Mouse (Mus musculus) CH12.LX (cell line): ENCODE measurements around the gene Ecel1. TPM values are rescaled to one million over a fixed set of nuclear protein-coding genes. Genes with fewer than 3 reads are reported as not detected.

Experiments used
- DNase-seq: peaks from one replicate; pipeline ENCODE4 v3.0.0-alpha.2; 2013; ENCODE audit errors: extremely low read depth
- H3K27ac ChIP-seq: 2 replicates; pipeline ENCODE4 v1.5.1; 2012; ENCODE audit warnings: low read depth, mild to moderate bottlenecking, control low read depth, moderate library complexity; ENCODE audit not compliant: insufficient read depth
- H3K27me3 ChIP-seq: replicated peaks from 2 replicates; pipeline ENCODE3; 2012; ENCODE audit warnings: inconsistent platforms
- H3K36me3 ChIP-seq, 2 experiments: replicated peaks in 1 of 2; 2 replicates each; pipeline versions ENCODE3 to v1.6.1; 2012; ENCODE audit warnings: inconsistent platforms in 1 of 2, low read length in 1 of 2, mild to moderate bottlenecking in 1 of 2, mixed read lengths in 1 of 2, moderate library complexity in 1 of 2; ENCODE audit not compliant: control insufficient read depth in 1 of 2, insufficient read depth in 1 of 2
- H3K4me1 ChIP-seq, 2 experiments: 2 replicates each; pipeline ENCODE4 v1.6.1; 2012; ENCODE audit warnings: inconsistent platforms in 1 of 2, moderate library complexity in 1 of 2; ENCODE audit not compliant: insufficient read depth in 2 of 2, control insufficient read depth in 1 of 2
- H3K4me2 ChIP-seq: 2 replicates; pipeline ENCODE4 v1.6.1; 2012; ENCODE audit warnings: low read depth, mild to moderate bottlenecking, control low read depth; ENCODE audit not compliant: poor library complexity, insufficient read depth, severe bottlenecking
- H3K4me3 ChIP-seq, 3 experiments: fragments of 150-350 bp in 1 of 3; sonication (generic) in 1 of 3; replicated peaks in 1 of 3; 2 replicates each; pipeline versions ENCODE3 to v1.5.1; 2011 to 2012; ENCODE audit warnings: low read depth in 2 of 3, low read length in 2 of 3, mild to moderate bottlenecking in 2 of 3, moderate library complexity in 2 of 3, control low read depth in 1 of 3, improper control_type of control experiment in 1 of 3, inconsistent platforms in 1 of 3, mixed read lengths in 1 of 3; ENCODE audit not compliant: poor library complexity in 1 of 3
- H3K79me2 ChIP-seq: replicated peaks from 2 replicates; pipeline ENCODE4 v1.6.1; 2012; ENCODE audit warnings: mild to moderate bottlenecking, moderate library complexity; ENCODE audit not compliant: control insufficient read depth, poor library complexity, insufficient read depth, severe bottlenecking; ENCODE audit errors: extremely low read depth
- H3K9ac ChIP-seq: 2 replicates; pipeline ENCODE4 v1.6.1; 2012; ENCODE audit warnings: low read depth, mild to moderate bottlenecking, control low read depth, moderate library complexity; ENCODE audit not compliant: insufficient read depth
- H3K9me3 ChIP-seq: replicated peaks from 2 replicates; pipeline ENCODE3; 2012; ENCODE audit warnings: low read length, inconsistent platforms, mixed read lengths
- BHLHE40 ChIP-seq: IDR thresholded peaks from 2 replicates; pipeline ENCODE4 v1.6.1; 2011; ENCODE audit warnings: mild to moderate bottlenecking, low read depth, low read length, improper control_type of control experiment
- CHD1 ChIP-seq: IDR thresholded peaks from 2 replicates; pipeline ENCODE4 v1.6.1; 2012; ENCODE audit warnings: low read depth, low read length, improper control_type of control experiment, inconsistent platforms
- ELF1 ChIP-seq: IDR thresholded peaks from 2 replicates; pipeline ENCODE4 v1.6.1; 2014; ENCODE audit warnings: low read depth, mild to moderate bottlenecking, inconsistent platforms, low read length, improper control_type of control experiment
- EP300 ChIP-seq: IDR thresholded peaks from 2 replicates; pipeline ENCODE4 v1.6.1; 2011; ENCODE audit warnings: low read length, improper control_type of control experiment
- ETS1 ChIP-seq: conservative IDR thresholded peaks from 2 replicates; pipeline ENCODE4 v1.6.1; 2012; ENCODE audit warnings: low read depth, mild to moderate bottlenecking, inconsistent platforms, low read length, improper control_type of control experiment, moderate library complexity
- GABPA ChIP-seq: IDR thresholded peaks from 2 replicates; pipeline ENCODE4 v1.6.1; 2012; ENCODE audit warnings: low read depth, low read length, improper control_type of control experiment, inconsistent platforms; ENCODE audit not compliant: insufficient replicate concordance
- HCFC1 ChIP-seq: IDR thresholded peaks from 2 replicates; pipeline ENCODE4 v1.6.1; 2012; ENCODE audit warnings: low read depth, mild to moderate bottlenecking, inconsistent platforms, low read length, improper control_type of control experiment
- JUN ChIP-seq: IDR thresholded peaks from 2 replicates; pipeline ENCODE4 v1.6.1; 2011; ENCODE audit warnings: low read depth, mild to moderate bottlenecking, low read length, improper control_type of control experiment, moderate library complexity; ENCODE audit not compliant: insufficient read depth
- KAT2A ChIP-seq: IDR thresholded peaks from 2 replicates; pipeline ENCODE4 v1.6.1; 2012; ENCODE audit warnings: low read length, improper control_type of control experiment, inconsistent platforms; ENCODE audit not compliant: insufficient replicate concordance
- MAFK ChIP-seq: IDR thresholded peaks from 2 replicates; pipeline ENCODE4 v1.6.1; 2011; ENCODE audit warnings: low read length, improper control_type of control experiment; ENCODE audit not compliant: insufficient replicate concordance
- MAX ChIP-seq: IDR thresholded peaks from 2 replicates; pipeline ENCODE4 v1.6.1; 2011; ENCODE audit warnings: low read length, improper control_type of control experiment
- MAZ ChIP-seq: IDR thresholded peaks from 2 replicates; pipeline ENCODE4 v1.6.1; 2012; ENCODE audit warnings: low read depth, mild to moderate bottlenecking, inconsistent platforms, low read length, improper control_type of control experiment, moderate library complexity
- MYC ChIP-seq: IDR thresholded peaks from 2 replicates; pipeline ENCODE4 v1.6.1; 2011; ENCODE audit warnings: low read depth, mild to moderate bottlenecking, improper control_type of control experiment, low read length
- NELFE ChIP-seq: IDR thresholded peaks from 2 replicates; pipeline ENCODE4 v1.6.1; 2011; ENCODE audit warnings: low read depth, low read length, improper control_type of control experiment
- NRF1 ChIP-seq: IDR thresholded peaks from 2 replicates; pipeline ENCODE4 v1.6.1; 2014; ENCODE audit warnings: low read depth, mild to moderate bottlenecking, inconsistent platforms, low read length, improper control_type of control experiment, moderate library complexity
- PAX5 ChIP-seq: IDR thresholded peaks from 2 replicates; pipeline ENCODE4 v1.6.1; 2012; ENCODE audit warnings: low read length, inconsistent platforms, mixed read lengths
- POLR2AphosphoS2 ChIP-seq: IDR thresholded peaks from 2 replicates; pipeline ENCODE4 v1.6.1; 2011; ENCODE audit warnings: low read depth, low read length, improper control_type of control experiment
- RAD21 ChIP-seq: IDR thresholded peaks from 2 replicates; pipeline ENCODE4 v1.6.1; 2011; ENCODE audit warnings: low read depth, mild to moderate bottlenecking, low read length, improper control_type of control experiment, moderate library complexity
- SMC3 ChIP-seq: IDR thresholded peaks from 2 replicates; pipeline ENCODE4 v1.6.1; 2011; ENCODE audit warnings: low read depth, low read length, improper control_type of control experiment
- TBP ChIP-seq: conservative IDR thresholded peaks from 2 replicates; pipeline ENCODE4 v1.6.1; 2011; ENCODE audit warnings: low read depth, low read length, improper control_type of control experiment
- USF1 ChIP-seq: IDR thresholded peaks from 2 replicates; pipeline ENCODE4 v1.6.1; 2014; ENCODE audit warnings: low read depth, mild to moderate bottlenecking, inconsistent platforms, low read length, improper control_type of control experiment
- ZC3H11A ChIP-seq: IDR thresholded peaks from 2 replicates; pipeline ENCODE4 v1.6.1; 2012; ENCODE audit warnings: low read depth, mild to moderate bottlenecking, inconsistent platforms, low read length, improper control_type of control experiment
- ZMIZ1 ChIP-seq: IDR thresholded peaks from 2 replicates; pipeline ENCODE4 v1.6.1; 2012; ENCODE audit warnings: low read depth, mild to moderate bottlenecking, inconsistent platforms, low read length, improper control_type of control experiment
- dilution Hi-C: fragments of 300-500 bp; cut with MboI; formaldehyde crosslinking; loops from 2 replicates; pipeline ENCODE4 v1.14.3; 2020; ENCODE audit warnings: low sequenced_read_pairs; ENCODE audit not compliant: extremely low pct_unique_long_range_greater_than_20kb, extremely low pct_ligation_motif_present
- in situ Hi-C: fragments of 300-500 bp; cut with MboI; formaldehyde crosslinking; loops from 3 replicates; pipeline ENCODE4 v1.14.3; 2019; ENCODE audit warnings: low sequenced_read_pairs, low pct_ligation_motif_present, low pct_unique_long_range_greater_than_20kb, mixed read lengths
- polyA plus RNA-seq: library from polyadenylated mRNA; unstranded; fragments of >175 nt; gene quantifications from 2 replicates; pipeline ENCODE4 v1.2.1, GENCODE M21; 2012; ENCODE audit warnings: low read depth; ENCODE audit not compliant: insufficient read length
- total RNA-seq, 2 experiments: library from RNA; depleted of rRNA; stranded (reverse); fragments of 300-350 nt in 1 of 2; fragments of >200 nt in 1 of 2; gene quantifications; 2 replicates each; pipeline ENCODE4 v1.2.3; 2012 to 2014

Ecel1 gene
- total RNA-seq (2012; rRNA removed) (not detected in 2 replicates), total RNA-seq (2014; rRNA removed) (not detected in 2 replicates), polyA plus RNA-seq (not detected in 2 replicates)

DNA sequence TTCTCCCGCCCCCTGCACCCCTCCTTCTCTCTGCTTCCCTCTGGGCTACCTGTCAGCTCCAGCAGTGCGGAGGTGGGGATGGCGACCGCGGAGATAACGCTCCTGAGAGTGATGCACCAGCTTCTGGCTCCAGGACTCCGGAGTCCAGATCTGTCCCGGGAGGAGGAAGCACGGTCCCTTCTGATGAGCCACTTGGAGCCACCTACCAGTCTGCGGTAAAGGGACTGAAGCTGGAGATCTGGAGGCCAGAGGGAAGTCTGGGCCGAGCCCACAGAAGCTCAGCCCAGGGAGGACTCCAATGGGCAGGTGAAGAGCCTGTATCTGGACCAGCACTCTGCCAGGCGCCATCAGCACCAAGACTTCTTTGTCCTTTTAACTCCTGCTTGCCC, at the start of gene Ecel1:
Gene Ecel1, minus strand, starts transcription at position 323 of the 389 bp plus-strand sequence.
- Histone ChIP-seq H3K9ac (no peak within 1 kb of the TSS), H3K27me3 (peaks cover 34% of the 10 kb centered on the region), H3K9me3 (peaks cover 19% of the 10 kb centered on the region)
- TF ChIP-seq JUN (no peak), ZC3H11A (no peak), CHD1 (no peak), KAT2A (no peak), MAX (no peak), RAD21 (no peak), MAFK (no peak)
- TF ChIP-seq, all 38 proteins: peak for 0
- no peak within 1 kb of the TSS for H3K27ac ChIP-seq
- no peaks in the 10 kb centered on the region for H3K4me1 ChIP-seq
- H3K4me3 ChIP-seq = no peak within 1 kb of the TSS
- DNase-seq = no peak
- in situ Hi-C loops = no loop called here
- H3K79me2 ChIP-seq = no peaks in the 10 kb centered on the region
- dilution Hi-C loops = no loop called here
- no peaks in the 10 kb centered on the region for H3K36me3 ChIP-seq
- H3K4me2 ChIP-seq = no peak within 1 kb of the TSS

GRCm38 (mm10) chr1:87205502-87205901, 49.2 kb upstream of the Ecel1 start:
- Histone ChIP-seq H3K79me2 (no peaks in the 10 kb centered on the region), H3K9ac (no peak overlapping the region), H3K9me3 (peaks cover 3% of the 10 kb centered on the region), H3K4me2 (no peak overlapping the region), H3K27me3 (no peaks in the 10 kb centered on the region), H3K4me3 (no peak overlapping the region), H3K36me3 (peaks cover 0 to 22% of the 10 kb centered on the region in 2 experiments), H3K4me1 (peaks cover 4 to 32% of the 10 kb centered on the region in 2 experiments), H3K27ac (no peak overlapping the region)
- dilution Hi-C loops (no loop called here), in situ Hi-C loops (no loop called here)
- TF ChIP-seq NELFE = no peak
- TF ChIP-seq ETS1 = no peak
- TF ChIP-seq GABPA = no peak
- no peak for TF ChIP-seq MAZ
- no peak for TF ChIP-seq CHD1
- no peak for TF ChIP-seq TBP
- TF ChIP-seq PAX5 = no peak
- no peak for TF ChIP-seq MYC
- no peak for TF ChIP-seq ZC3H11A
- TF ChIP-seq ZMIZ1 = no peak
- no peak for TF ChIP-seq RAD21
- no peak for TF ChIP-seq HCFC1
- no peak for TF ChIP-seq BHLHE40
- TF ChIP-seq KAT2A = no peak
- TF ChIP-seq SMC3 = no peak
- no peak for TF ChIP-seq EP300
- TF ChIP-seq USF1 = no peak
- no peak for TF ChIP-seq POLR2AphosphoS2
- no peak for TF ChIP-seq ELF1
- TF ChIP-seq NRF1 = no peak
- no peak for DNase-seq
